Mouse (Mus musculus): ENCODE results near the gene Txn2. TPM values are rescaled to one million over a fixed set of nuclear protein-coding genes. Genes with fewer than 3 reads are reported as not detected.

Txn2 gene
- polyA plus RNA-seq, 1 experiment, result 288 TPM

- WGBS, result 18% methylated on average over 4 of the region's 4 CpGs
- Histone ChIP-seq H3K4me3 (replicated peaks; ENCODE audit: control insufficient read depth, low read depth, low read length) (peak overlapping the region; percentile 6), H3K4me1 (ENCODE audit: control insufficient read depth, insufficient read depth, low read length) (peaks cover 4% of the 10 kb centered on the region), H3K27ac (ENCODE audit: control insufficient read depth, insufficient read depth, low read depth, low read length, poor library complexity) (peak overlapping the region; percentile 80)
- TF ChIP-seq POLR2A (IDR thresholded peaks at IDR 0.05; ENCODE audit: borderline replicate concordance, control insufficient read depth, low read depth, low read length) (peak; percentile 58; the same call in 1 of the 2 replicates), CTCF (IDR thresholded peaks at IDR 0.05; ENCODE audit: control insufficient read depth, insufficient read depth, low read length) (0 out of 2 replicates have a peak, but pooled peaks have one; percentile 1)
Observed at GRCm38 (mm10) chr15:77945711-77946110, 16.9 kb upstream of the Txn2 start.

- no peak overlapping the region for H3K4me3 ChIP-seq (replicated peaks; ENCODE audit: control insufficient read depth, low read depth, low read length)
- H3K4me1 ChIP-seq (ENCODE audit: control insufficient read depth, insufficient read depth, low read length), result peaks cover 4% of the 10 kb centered on the region
- H3K27ac ChIP-seq (ENCODE audit: control insufficient read depth, insufficient read depth, low read depth, low read length, poor library complexity), result no peak overlapping the region
- TF ChIP-seq CTCF (IDR thresholded peaks at IDR 0.05; ENCODE audit: control insufficient read depth, insufficient read depth, low read length), result no peak
- TF ChIP-seq POLR2A (IDR thresholded peaks at IDR 0.05; ENCODE audit: borderline replicate concordance, control insufficient read depth, low read depth, low read length), result no peak
- 68% methylated on average over 3 of the region's 3 CpGs for WGBS
Observed at GRCm38 (mm10) chr15:77941563-77941962, 12.8 kb upstream of the Txn2 start.

- no peak overlapping the region for H3K4me3 ChIP-seq (replicated peaks; ENCODE audit: control insufficient read depth, low read depth, low read length)
- no peak for TF ChIP-seq CTCF (IDR thresholded peaks at IDR 0.05; ENCODE audit: control insufficient read depth, insufficient read depth, low read length)
- WGBS, result 67% methylated on average over 5 of the region's 5 CpGs
- H3K27ac ChIP-seq (ENCODE audit: control insufficient read depth, insufficient read depth, low read depth, low read length, poor library complexity), result no peak overlapping the region
- H3K4me1 ChIP-seq (ENCODE audit: control insufficient read depth, insufficient read depth, low read length), result peaks cover 1% of the 10 kb centered on the region; the same call in 1 of the 2 replicates
Observed at GRCm38 (mm10) chr15:77938516-77938915, 9.7 kb upstream of the Txn2 start.

GRCm38 (mm10) chr15:77935673-77936375 lies 7.0 kb upstream of the Txn2 start:
- TF ChIP-seq POLR2A (IDR thresholded peaks at IDR 0.05; ENCODE audit: borderline replicate concordance, control insufficient read depth, low read depth, low read length) (no peak), CTCF (IDR thresholded peaks at IDR 0.05; ENCODE audit: control insufficient read depth, insufficient read depth, low read length) (no peak)
- WGBS, result 85% methylated on average over 14 of the region's 14 CpGs
- peaks cover 10% of the 10 kb centered on the region for H3K4me1 ChIP-seq (ENCODE audit: control insufficient read depth, insufficient read depth, low read length)
- no peak overlapping the region for H3K4me3 ChIP-seq (replicated peaks; ENCODE audit: control insufficient read depth, low read depth, low read length)
- H3K27ac ChIP-seq (ENCODE audit: control insufficient read depth, insufficient read depth, low read depth, low read length, poor library complexity), result no peak overlapping the region

- Histone ChIP-seq H3K27ac (ENCODE audit: control insufficient read depth, insufficient read depth, low read depth, low read length, poor library complexity) (no peak overlapping the region), H3K4me3 (replicated peaks; ENCODE audit: control insufficient read depth, low read depth, low read length) (no peak overlapping the region), H3K4me1 (ENCODE audit: control insufficient read depth, insufficient read depth, low read length) (peaks cover 10% of the 10 kb centered on the region)
- no peak for TF ChIP-seq CTCF (IDR thresholded peaks at IDR 0.05; ENCODE audit: control insufficient read depth, insufficient read depth, low read length)
- TF ChIP-seq POLR2A (IDR thresholded peaks at IDR 0.05; ENCODE audit: borderline replicate concordance, control insufficient read depth, low read depth, low read length), result no peak
- 81% methylated on average over 5 of the region's 5 CpGs for WGBS
Observed at GRCm38 (mm10) chr15:77934968-77935367, 6.2 kb upstream of the Txn2 start.

- 24% methylated on average over 11 of the region's 11 CpGs for WGBS
- Histone ChIP-seq H3K27ac (ENCODE audit: control insufficient read depth, insufficient read depth, low read depth, low read length, poor library complexity) (no peak overlapping the region), H3K4me1 (ENCODE audit: control insufficient read depth, insufficient read depth, low read length) (peaks cover 10% of the 10 kb centered on the region), H3K4me3 (replicated peaks; ENCODE audit: control insufficient read depth, low read depth, low read length) (no peak overlapping the region)
- no peak for TF ChIP-seq POLR2A (IDR thresholded peaks at IDR 0.05; ENCODE audit: borderline replicate concordance, control insufficient read depth, low read depth, low read length)
- TF ChIP-seq CTCF (IDR thresholded peaks at IDR 0.05; ENCODE audit: control insufficient read depth, insufficient read depth, low read length), result no peak; the same call in 1 of the 2 replicates
Observed at GRCm38 (mm10) chr15:77934326-77934725, 5.5 kb upstream of the Txn2 start.

- H3K27ac ChIP-seq (ENCODE audit: control insufficient read depth, insufficient read depth, low read depth, low read length, poor library complexity), result no peak overlapping the region; the same call in 1 of the 2 replicates
- WGBS, result under 1% methylated on average over 14 of the region's 14 CpGs
- H3K4me1 ChIP-seq (ENCODE audit: control insufficient read depth, insufficient read depth, low read length), result peaks cover 10% of the 10 kb centered on the region
- no peak overlapping the region for H3K4me3 ChIP-seq (replicated peaks; ENCODE audit: control insufficient read depth, low read depth, low read length)
- TF ChIP-seq POLR2A (IDR thresholded peaks at IDR 0.05; ENCODE audit: borderline replicate concordance, control insufficient read depth, low read depth, low read length), result no peak; the same call in 1 of the 2 replicates
- peak; percentile 99 for TF ChIP-seq CTCF (IDR thresholded peaks at IDR 0.05; ENCODE audit: control insufficient read depth, insufficient read depth, low read length)
Observed at GRCm38 (mm10) chr15:77933770-77934169, 5.0 kb upstream of the Txn2 start.

GRCm38 (mm10) chr15:77933222-77933621 lies 4.4 kb upstream of the Txn2 start:
- TF ChIP-seq CTCF (IDR thresholded peaks at IDR 0.05; ENCODE audit: control insufficient read depth, insufficient read depth, low read length) (no peak), POLR2A (IDR thresholded peaks at IDR 0.05; ENCODE audit: borderline replicate concordance, control insufficient read depth, low read depth, low read length) (no peak)
- Histone ChIP-seq H3K4me3 (replicated peaks; ENCODE audit: control insufficient read depth, low read depth, low read length) (no peak overlapping the region), H3K4me1 (ENCODE audit: control insufficient read depth, insufficient read depth, low read length) (peaks cover 10% of the 10 kb centered on the region), H3K27ac (ENCODE audit: control insufficient read depth, insufficient read depth, low read depth, low read length, poor library complexity) (no peak overlapping the region)
- WGBS, result 58% methylated on average over 3 of the region's 3 CpGs
